Mouse (Mus musculus): ENCODE data around the gene Cxcr6.

- TF ChIP-seq CTCF (IDR thresholded peaks at IDR 0.05; ENCODE audit: extremely low read depth, insufficient read depth, low read length), result no peak
- TF ChIP-seq POLR2A (IDR thresholded peaks at IDR 0.05; ENCODE audit: extremely low read depth, insufficient read depth, low read length), result no peak
These were observed 4.7 kb upstream of the Cxcr6 start for GRCm38 (mm10) chr9:123801527-123801926.

Measured in cortical plate, adult 2 months (tissue).